Mouse (Mus musculus) lung, adult 2 months (tissue): ENCODE measurements around the gene Cfap70.

ENCODE experiments used
- CTCF ChIP-seq: fragments of 200-500 bp; IDR thresholded peaks from 2 replicates; pipeline ENCODE4 v1.5.1; 2011; ENCODE audit warnings: mild to moderate bottlenecking, low read length, control low read depth; ENCODE audit not compliant: insufficient read depth
- POLR2A ChIP-seq: fragments of 200-500 bp; IDR thresholded peaks from 2 replicates; pipeline ENCODE4 v1.6.1; 2011; ENCODE audit warnings: low read depth, mild to moderate bottlenecking, control low read depth, low read length, borderline replicate concordance; ENCODE audit errors: extremely low read depth

DNA sequence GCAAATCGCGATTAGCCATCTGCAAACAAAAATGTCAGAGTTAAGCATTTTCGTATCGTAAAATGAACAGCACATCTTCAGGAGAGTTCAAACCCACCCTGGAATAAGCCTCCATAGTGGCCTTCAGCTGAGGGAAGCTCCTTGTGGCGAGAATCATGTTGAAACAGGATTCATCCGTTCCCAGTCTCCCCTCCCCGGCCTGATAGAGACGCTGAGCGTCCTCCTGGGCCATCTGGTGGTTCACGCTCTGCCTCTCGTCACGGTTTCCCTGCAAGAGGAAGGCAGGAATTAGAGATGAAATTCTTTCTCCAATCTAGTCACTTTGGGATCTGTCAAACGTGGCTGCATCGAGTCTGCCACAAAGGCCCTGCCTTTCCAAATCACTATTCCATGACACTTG is 8.2 kb upstream of the Cfap70 start:
- TF ChIP-seq POLR2A (no peak), CTCF (no peak)
